Mouse (Mus musculus): Measurements from ENCODE around the gene Crispld2.

Gene Crispld2

DNA sequence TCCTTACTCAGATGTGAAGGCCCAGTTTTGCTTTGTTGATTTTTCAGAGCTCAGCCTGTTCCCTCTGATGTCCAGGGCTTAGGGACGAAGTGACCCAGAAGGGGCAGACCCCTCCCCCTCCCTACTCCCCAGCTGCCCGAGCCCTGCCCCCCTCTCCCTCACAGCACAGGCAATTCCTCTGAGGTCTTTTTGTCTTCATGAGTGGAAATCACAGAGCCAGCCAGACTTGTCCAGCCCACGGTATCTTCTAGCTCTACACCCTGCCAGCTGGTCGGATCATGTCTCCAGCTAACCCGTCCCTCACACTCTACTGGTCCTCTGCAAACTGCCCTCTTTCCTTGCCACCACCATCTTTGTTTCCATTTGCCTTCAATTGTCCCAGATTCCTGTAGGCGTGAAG, 42.2 kb downstream of the Crispld2 start:
- no peak for DNase-seq (ENCODE audit: low read depth, low spot score)

GRCm38 (mm10) chr8:120036111-120036510, 43.9 kb downstream of the Crispld2 start:
- DNase-seq (ENCODE audit: low read depth, low spot score): no peak

DNA sequence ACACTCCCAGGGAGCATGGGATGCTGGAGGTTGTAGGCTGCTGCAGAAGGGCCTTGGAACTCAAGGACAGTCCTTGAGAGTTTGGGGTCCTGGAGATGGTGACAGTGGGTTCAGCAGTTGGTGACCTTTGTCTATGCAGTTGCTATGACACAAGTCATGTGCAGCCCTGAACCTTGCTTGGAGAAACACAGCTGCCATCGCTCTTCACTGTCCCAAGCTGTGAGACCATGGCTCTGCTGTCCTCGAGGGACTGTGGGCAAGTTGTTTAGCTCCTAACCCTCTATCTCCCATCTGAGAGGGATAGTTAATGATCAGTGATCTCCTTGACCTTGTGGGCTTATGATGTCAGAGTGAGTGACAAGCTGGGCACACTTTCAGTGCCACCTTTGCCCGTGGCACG, 44.3 kb downstream of the Crispld2 start:
- no peak for DNase-seq (ENCODE audit: low read depth, low spot score)

GRCm38 (mm10) chr8:120037199-120037598, 45.0 kb downstream of the Crispld2 start:
- DNase-seq (ENCODE audit: low read depth, low spot score): no peak

GRCm38 (mm10) chr8:120037611-120038010, 45.4 kb downstream of the Crispld2 start:
- no peak for DNase-seq (ENCODE audit: low read depth, low spot score)

- no peak for DNase-seq (ENCODE audit: low read depth, low spot score)
These were observed 46.5 kb downstream of the Crispld2 start for GRCm38 (mm10) chr8:120038741-120039140.

GRCm38 (mm10) chr8:120039313-120039919, 47.2 kb downstream of the Crispld2 start:
- DNase-seq (ENCODE audit: low read depth, low spot score): no peak

DNA sequence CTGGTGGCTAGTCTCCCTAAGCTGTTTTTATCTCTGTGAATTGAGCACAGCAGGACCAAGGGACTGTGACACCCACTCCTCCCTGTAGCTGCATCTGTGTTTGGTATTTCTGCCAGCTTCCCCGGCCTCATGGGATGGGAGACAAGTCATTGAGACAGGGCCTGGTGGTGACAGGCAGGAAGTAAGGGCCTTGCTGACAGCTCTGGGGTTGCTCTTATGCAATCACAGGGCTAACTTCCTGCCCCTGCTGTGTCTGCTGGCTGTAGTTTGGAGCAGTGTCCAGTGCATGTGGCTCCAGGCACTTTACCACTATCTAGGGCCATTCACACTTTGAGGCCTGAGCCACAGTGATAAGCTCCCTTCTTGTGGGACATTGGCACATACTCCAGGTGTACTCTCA, 48.6 kb downstream of the Crispld2 start:
- DNase-seq (ENCODE audit: low read depth, low spot score): no peak

- no peak for DNase-seq (ENCODE audit: low read depth, low spot score)
These were observed 50.5 kb downstream of the Crispld2 start for GRCm38 (mm10) chr8:120042542-120043312.

- DNase-seq (ENCODE audit: low read depth, low spot score): no peak
These were observed 52.7 kb downstream of the Crispld2 start for GRCm38 (mm10) chr8:120044907-120045306.

DNA sequence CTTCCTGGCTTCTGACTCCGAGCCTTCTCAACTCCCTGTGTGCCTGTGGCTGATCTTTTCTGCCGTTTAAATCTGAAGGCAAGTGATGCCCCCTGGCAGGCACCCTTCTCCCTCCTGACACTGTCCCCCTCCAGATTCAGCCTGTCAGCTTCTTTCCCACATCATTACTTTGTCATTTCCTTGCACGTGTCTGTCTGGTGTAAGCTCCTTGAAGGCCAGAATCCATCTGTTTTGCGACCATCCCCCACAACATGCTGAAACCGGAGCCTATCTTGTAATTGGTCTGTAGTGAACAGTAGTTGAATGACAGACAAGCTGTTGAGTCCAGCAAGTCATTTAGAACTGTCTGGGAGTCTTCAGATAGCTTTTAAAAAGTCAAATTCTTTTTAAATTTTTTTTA, 53.2 kb downstream of the Crispld2 start:
- no peak for DNase-seq (ENCODE audit: low read depth, low spot score)

GRCm38 (mm10) chr8:120046258-120047020, 54.2 kb downstream of the Crispld2 start:
- no peak for DNase-seq (ENCODE audit: low read depth, low spot score)

DNA sequence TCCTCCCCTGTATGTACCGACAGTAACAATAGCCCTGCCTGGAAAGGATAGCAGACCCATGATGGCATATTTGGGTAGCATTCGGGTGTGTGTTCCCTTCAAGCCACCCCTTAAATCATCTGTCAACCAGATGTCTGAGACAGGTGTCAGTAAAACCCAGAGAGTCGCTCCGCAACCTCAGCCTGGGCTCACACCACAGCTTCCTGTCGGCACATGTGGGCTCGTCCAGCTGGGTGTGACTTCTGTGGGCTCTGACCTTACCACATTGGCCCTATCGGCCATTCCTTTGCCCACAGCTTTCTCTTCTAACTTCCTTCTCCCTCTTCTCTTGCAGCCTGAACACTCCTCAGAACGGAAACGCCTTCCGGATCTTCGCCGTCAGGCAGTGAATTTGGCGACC, 57.7 kb downstream of the Crispld2 start:
- no peak for DNase-seq (ENCODE audit: low read depth, low spot score)

- no peak for DNase-seq (ENCODE audit: low read depth, low spot score)
These were observed 58.1 kb downstream of the Crispld2 start for GRCm38 (mm10) chr8:120050376-120050775.

- no peak for DNase-seq (ENCODE audit: low read depth, low spot score)
These were observed 58.8 kb downstream of the Crispld2 start for GRCm38 (mm10) chr8:120051006-120051405.

- no peak for DNase-seq (ENCODE audit: low read depth, low spot score)
These were observed 59.7 kb downstream of the Crispld2 start for GRCm38 (mm10) chr8:120051908-120052307.

GRCm38 (mm10) chr8:120052318-120052717, 60.1 kb downstream of the Crispld2 start:
- DNase-seq (ENCODE audit: low read depth, low spot score): no peak

DNA sequence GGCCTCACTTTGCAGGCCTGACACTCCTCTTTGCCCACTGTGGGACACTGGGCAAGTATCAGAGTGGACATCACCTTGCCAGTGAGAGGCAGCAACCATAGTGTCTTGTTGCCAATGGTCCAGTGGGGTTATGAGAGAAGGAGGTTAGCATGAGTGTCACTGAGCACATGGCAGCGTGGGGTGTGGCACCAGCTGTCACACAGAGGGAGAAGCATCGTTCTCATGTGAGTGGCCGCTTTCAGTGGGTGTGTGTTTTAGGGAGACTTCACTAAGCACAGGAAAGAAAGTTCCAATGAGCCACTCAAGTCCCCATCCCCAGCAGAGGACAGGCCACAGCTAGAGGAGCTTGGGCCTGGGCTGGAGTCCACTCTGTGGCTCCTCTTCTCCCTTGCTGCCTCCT, 62.6 kb downstream of the Crispld2 start:
- no peak for DNase-seq (ENCODE audit: low read depth, low spot score)

DNA sequence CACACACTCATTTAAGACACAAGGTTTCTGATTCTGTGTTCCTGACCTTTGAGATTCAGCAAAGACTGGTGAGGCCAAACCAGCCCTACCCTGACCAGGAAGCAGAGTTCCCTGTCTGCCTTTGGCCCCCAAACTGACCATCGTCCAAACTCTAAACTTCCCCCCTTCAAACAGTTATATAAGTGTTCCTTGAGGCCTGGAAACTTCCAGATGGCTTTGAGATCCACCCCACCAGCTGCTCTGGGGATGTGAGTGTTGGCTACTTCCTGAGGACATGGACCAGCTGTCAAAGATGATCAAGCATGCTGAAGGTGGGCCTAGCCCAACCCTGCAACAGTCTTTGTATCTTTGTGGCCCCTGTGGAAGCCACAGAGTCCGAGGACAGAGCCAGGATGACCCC, 64.8 kb downstream of the Crispld2 start:
- DNase-seq (ENCODE audit: low read depth, low spot score): no peak

GRCm38 (mm10) chr8:120062742-120063141, 70.5 kb downstream of the Crispld2 start:
- no peak for DNase-seq (ENCODE audit: low read depth, low spot score)

DNA sequence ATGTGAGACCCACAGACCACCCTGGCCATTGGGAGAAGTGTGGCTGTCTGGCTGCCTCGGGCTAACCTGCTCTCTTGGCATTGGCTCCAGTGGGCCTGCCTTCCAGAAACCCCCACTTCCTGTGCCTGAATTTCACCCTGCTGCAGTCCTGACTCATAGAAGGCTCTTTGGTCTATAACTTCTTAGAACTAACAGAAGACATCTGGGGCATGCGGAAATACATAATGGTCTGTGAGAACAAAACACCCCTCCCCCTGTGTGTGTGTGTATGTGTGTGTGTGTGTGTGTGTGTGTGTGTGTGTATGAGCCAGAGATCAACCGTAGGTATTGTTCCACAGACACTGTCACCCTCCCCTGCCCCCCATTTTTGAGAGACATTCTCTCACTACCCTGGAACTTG, 71.1 kb downstream of the Crispld2 start:
- DNase-seq (ENCODE audit: low read depth, low spot score): no peak

GRCm38 (mm10) chr8:120065611-120066010, 73.4 kb downstream of the Crispld2 start:
- no peak for DNase-seq (ENCODE audit: low read depth, low spot score)

DNA sequence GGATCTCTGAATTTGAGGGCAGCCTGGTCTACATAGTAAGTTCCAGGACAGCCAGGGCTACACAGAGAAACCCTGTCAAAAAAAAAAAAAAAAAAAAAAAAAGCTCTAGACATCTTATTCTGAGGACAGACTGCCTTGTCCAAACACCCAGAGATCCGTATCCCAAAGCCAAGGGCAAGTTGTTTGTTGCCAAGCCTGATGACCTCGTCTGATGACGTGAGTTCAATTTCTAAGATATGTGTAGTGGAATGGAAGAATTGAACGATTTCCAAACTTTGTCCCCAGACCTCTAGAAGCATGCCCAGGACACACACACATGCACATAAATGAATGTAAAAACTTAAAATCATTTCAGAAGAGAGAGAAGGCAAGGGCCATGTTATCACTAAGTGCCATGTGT, 74.0 kb downstream of the Crispld2 start:
- no peak for DNase-seq (ENCODE audit: low read depth, low spot score)
